Mouse (Mus musculus): ENCODE results near the gene Cspg5. TPM values are rescaled to one million over a fixed set of nuclear protein-coding genes. Genes with fewer than 3 reads are reported as not detected.

The Cspg5 gene
- total RNA-seq (2022) = 10 to 100 TPM; 18.1 to 30.7 (median 25.3) TPM

DNA sequence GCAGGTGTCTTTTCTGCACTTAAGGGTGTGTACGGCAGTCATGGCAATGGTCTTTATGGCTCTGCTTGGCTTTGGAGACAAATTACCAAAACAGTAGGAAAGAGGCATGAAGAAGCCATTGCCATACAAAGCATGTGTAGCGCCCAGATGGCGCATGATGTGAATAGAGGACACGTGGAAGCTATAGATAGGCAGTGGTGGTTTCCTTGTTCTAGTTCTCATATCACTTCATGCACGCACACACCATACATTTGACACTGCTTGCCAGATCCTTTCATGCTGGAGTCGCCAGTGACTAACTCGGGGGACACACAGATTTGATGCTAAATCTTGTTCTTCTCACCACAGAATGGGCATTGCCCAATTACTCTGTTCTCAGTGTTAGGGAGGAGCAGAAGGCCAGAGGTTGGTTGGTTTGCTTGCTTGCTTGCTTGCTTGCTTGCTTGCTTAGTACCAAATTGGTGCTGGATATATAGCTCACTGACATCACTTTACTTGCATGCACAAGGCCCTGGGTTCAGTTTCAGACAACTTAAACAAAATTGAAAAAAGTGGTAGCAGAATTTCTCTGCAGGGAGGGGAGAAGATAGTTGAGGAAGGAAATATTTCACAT is at the start of gene Cspg5:
Gene Cspg5 (plus strand): TSS at position 563 of the 613 bp plus-strand sequence.
- DNase-seq = no peak

DNA sequence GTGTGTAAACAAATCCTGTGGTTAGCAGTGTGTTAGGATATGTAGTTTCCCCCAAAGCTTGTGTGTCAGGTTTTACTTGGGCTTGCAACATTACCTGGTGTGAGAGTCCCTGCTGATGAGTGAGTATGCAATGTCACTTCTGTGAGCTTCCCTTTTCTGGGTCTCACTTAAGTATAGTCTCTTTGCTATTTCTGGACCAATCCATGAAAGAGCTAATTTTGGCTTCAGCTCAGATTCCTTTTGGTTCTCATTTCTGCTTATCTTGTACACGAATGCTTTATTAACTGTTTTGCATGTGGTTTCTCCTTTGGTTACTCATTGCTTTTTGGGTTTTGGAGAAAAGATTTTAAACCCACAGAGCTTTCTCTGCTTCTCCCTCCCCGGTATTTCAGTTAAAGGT is 43.7 kb upstream of the Cspg5 start:
- DNase-seq = no peak

DNA sequence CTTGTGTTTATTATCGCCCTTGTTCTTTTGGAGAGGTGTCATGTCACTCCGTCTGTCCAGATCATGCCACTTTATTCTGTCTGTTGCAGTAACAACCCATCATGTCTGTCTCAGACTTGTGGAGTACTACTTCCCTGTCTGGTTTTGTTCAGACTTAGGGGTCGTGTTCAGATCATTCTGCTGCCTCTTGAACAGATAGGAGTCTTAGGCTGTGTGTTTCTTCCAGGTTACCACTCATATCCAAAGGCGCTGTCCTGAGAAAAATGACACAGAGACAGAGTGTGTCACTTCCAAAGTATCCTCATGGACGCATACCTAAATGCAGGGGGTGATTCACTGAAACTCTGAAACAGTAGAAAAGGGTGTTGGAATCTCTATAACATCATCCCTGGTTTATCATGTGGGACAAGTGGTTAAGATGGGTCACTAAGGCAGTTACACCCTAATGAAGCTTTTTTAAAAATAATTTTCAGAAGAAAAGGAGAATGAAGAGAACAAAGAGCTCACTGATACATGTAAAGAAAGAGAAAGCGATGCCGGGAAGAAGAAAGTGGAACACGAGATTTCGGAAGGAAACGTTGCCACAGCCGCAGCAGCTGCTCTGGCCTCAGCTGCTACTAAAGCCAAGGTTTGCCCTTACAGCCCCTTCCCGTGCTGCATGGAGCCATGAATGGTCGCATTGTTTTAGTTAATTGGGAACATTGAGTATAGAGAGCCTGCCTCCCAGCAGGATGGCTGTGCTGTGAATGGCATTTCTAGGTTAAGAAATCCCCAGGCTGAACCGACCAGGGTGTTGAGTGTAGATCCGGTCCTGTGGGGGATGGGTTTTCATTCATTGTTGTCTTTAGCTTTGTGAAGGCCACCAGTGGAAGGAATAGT is 37.8 kb upstream of the Cspg5 start:
- DNase-seq = no peak

DNA sequence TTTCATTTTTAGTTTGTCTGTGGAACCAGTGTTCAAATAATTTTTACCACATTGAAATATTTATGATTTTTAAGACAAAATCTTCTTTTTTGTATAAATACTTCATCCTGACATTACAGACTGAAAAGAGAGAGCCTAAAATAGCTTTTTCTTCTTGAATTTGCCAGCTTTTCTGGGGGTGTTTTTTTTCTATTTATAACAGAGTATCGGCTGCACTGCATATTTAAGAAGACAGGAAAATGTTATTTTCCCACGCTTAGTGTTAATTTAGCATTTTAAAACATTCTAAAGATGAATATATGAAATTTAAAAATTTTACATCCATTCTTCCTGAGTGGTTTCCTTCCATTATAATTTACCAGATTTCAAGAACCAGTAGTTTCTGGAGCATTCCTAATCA is 37.1 kb upstream of the Cspg5 start:
- no peak for DNase-seq

DNA sequence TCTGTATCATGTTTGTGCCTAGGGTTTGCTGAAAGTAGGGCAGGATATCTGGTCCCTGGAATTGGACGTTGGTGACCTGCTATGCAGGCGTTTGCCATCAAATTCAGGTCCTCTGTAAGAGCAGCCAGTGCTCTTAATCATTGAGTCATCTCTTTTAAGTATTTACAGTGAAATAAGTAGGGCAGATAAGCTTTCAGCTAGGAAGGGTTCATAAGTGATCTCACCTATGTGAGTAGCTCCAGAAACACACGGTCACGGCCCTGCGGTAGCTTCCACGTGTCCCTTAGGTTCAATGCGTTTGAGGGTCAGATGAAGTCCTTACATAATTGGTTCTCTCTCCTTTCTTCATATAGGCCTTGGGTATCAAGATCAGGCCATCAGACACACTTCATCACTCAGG is 35.3 kb upstream of the Cspg5 start:
- no peak for DNase-seq

DNA sequence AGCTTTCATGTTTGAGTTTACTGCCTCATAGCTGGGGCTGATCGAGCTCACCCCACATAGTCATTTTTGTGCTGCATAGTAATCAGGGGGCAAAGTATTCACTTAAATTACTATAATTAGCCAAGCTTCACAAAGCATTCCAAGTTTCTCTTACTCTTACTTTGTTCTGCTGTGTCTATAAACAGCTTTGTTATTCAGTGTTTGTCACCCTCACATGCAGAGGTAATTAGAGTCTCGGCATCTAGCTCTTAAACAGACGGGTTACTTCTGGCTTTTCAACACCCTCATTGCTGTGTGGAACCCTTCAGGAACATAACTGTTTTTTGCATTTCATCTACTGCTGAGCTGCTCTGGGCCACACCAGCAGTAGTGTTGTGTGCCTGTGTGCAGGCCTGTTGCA is 34.6 kb upstream of the Cspg5 start:
- no peak for DNase-seq

DNA sequence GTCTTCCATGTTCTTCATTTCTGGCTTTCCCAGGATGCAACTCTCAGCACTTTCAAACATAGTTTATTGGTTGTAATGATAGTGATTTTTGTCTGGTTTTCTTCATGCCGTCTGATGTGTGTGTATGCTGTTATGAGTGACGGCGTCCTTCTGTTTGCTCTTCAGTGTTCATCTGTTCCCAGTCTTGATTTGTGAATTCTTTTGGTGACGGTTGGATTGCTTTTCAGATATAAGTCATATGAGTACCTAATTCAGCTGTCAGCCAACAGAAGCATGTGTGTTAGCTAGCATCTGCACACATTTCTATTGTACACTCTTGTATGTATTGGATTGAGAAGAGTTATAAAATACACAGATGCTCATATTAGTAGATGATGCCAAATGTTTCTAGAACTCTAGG is 19.3 kb upstream of the Cspg5 start:
- DNase-seq = no peak

DNA sequence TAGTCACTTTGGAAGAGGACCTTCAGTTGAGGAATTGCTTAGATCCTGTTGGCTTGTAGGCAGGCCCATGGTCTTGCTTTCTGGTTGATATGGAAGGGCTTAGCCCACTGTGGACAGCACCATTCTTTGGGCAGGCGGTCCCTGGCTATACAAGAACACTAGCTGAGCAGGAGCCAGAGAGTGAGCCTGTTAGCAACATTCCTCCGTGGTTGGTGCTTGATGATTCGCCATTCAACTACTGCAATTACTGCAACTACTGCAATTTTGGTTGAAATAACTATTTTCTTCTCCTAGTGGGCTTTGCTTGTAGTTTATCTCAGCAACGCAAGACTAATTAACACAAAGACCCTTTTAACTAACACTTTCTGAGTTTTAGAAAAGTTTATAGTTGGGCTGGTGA is 17.4 kb upstream of the Cspg5 start:
- no peak for DNase-seq

DNA sequence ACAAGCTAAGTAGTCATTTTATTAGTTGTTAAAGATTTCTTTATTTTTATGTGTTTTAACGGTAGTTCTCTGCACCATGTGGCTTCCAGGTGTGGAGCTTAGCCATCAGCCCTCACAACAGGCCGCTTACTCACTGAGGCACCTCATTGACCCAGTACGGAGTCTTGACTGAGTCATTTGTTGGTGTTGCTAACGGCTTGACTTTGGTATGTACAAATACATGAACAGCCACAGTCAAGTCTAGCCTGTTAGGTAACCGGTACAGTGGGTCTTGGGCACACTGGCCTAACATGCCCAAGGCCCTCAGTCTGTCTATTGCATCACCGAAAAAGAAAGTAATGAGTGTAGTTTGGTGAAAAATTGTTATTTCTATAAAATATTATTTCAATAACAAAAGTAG is 14.9 kb upstream of the Cspg5 start:
- no peak for DNase-seq

DNA sequence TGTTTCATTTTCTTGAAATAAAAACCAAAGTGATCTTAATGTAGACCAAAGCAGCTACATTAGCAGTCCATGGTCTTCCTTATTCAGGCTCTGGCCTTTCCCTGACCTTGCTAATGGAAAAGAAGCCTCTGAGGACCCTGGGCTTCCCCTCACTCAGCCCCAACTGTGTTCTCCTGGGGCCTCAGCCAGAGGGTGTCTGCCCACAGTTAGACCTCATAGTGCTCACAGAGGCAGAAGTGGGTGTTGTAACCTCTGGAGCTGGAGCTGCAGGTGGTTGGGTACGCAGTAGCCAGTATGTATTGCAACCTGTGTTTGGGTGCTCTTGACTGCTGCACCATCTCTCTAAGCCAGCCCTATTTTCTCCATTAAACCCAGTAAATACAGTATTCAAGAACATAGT is 14.5 kb upstream of the Cspg5 start:
- DNase-seq = no peak

DNA sequence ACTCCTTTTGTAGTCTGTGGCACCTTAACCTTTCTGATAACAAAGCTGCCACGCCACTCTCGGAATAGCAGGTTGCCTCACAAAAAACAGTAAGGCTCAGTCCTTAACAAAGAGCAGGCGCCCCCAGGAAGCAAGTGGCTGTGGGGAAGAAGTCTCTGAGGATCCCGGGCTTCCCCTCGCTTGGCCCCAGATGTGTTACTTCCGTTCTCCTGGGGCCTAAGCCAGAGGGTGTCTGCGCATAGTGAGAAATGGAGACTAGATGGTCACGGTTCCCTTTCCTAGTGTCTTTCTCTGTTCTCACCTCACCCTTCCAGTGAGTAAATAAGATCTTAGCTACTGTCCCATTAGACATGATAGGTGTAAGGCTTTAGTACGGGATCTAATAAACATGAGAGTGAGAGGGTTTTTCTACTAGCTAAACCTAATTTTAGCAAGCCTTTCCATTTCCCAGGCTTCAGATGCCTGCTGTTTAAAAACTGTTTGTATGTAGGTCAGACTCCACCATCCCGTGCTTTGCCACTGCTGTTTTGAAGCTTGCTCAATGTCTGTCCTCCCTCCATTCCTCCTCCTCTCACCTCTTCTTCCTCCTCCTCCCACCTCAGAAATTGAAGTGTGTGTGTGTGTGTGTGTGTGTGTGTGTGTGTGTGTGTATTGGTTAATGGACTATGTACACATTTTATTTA is 13.9 kb upstream of the Cspg5 start:
- DNase-seq = no peak

DNA sequence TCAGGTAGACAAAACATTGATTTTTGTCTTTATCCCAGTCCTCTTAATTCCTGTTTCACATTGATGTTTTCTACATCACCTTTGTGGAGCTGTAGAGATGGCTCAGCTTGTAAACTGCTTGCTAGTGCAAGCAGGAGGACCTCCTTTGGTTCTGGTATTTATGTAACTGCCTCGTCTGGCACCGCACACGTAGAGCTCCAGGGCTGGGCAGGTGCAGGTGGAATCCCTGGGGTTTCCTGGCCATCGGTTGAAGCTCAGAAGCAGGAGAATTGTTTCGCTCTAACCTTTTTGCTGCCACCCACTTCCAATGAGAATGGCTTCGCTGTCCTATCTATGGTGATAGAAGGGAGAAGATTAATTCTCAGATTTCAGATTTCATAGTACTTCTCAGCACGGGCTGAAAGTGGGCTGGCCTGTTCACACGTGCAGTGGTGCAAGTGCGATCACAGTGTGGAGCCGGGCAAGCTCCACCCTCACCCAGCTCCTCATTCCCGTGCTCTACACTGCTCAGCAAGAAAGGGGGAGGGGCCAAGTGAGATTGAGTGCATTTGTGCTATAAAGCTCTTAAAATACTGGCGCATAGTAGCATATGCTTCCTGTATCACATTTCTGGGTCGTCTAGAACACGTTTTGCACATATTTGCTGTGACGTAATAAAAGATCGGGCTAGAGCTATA is 13.1 kb upstream of the Cspg5 start:
- DNase-seq = no peak

DNA sequence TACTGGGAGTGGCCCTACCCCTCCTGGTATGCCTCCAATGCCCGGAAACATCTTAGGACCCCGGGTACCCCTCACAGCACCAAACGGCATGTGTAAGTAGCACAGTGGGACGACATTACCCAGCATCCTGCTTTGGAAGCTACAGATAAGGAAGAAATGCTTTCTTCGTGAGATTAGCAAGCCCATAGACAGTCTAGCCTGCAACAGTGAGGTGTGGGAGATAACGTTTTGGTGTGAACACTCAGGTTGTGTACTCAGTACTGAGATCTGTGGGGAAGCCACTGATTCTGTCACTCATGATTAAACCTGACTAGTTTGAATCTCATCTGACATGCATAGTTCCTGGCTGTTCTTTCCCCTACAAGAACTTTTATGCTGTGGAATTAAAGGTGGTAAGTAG is 8.6 kb upstream of the Cspg5 start:
- DNase-seq = no peak

DNA sequence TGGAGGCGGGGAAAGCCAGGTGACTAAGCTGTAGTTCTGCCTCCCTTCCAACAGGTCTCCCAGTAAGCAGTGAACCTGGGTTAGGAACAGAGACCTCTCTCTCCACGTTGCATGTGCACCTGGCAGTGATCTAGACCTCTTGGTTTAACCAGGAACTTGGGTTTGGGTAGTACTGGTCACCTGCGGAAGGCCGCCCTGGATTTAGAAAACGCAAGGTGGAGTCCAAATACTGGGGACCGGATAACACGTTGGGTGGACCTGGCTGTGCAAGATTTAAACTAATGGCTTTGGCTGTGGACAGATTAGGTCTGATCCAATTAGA is 945 bp downstream of the Cspg5 start:
- no peak for DNase-seq

DNA sequence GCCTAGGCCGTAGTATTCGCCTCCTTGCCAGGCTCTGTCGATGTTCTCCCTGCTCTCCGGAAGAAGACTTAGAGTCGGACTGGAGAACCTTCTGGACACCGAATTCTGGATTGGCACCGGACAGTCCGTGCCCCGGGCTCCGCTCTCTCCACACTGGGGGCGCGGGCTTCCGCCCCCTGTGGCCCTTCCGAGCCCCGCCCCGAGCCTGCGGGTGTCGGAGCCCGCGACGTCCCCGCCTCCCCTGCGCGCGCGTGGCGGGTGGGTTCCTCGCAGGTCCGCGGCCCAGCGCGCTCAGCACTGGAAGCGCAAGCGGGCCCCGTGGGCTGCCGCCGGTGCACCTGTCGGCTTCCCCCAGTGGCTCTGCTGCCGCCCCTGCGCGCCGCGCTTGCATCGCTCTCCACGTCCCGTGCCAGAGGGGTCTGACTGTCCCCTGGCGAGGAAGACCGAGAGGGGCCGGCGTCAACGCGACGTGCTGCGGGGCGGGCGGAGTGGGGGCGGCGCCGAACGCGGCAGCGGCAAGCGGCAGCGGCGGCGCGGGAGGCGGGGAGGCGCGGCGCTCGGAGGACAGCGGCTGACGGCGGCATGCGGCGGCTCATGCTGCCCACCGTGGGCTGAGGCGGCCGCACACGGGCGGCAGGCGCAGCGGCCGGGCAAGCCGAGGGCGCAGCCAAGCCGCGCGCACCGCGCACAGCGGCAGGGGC is 1.5 kb downstream of the Cspg5 start:
- peak; percentile 31 for DNase-seq

DNA sequence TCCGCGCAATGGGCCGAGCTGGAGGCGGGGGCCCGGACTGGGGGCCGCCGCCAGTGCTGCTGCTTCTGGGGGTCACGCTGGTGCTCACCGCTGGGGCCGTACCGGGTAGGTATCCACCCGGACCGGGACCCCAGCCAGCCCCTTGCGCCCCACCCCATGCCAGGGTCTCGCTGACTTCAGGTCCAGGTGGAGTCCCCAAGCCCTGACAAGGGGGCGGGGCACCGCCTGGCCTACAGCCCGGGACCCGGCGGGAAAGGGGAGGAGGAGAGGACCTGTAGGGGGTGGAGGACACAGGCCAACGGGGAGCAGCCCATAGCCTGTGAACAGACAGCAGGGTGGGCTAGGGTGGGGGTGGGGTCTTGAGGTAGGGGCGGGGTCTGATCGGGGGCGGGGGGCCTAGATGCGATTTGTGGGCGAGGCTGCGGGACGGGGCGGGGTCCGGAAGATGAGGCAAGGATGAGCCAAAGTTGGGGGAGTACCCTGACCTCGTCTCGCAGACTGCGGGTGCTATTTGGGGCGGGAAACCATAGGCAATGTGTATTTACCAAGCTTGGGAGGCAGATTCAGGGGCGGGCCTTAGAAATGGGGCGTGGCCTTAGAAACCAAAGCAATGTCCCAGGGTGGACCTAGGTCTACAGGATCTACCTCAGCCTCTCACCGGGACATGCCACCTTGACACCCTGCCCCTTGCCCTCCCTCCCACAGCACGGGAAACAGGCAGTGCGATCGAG is 2.2 kb downstream of the Cspg5 start:
- peak; percentile 64 for DNase-seq

DNA sequence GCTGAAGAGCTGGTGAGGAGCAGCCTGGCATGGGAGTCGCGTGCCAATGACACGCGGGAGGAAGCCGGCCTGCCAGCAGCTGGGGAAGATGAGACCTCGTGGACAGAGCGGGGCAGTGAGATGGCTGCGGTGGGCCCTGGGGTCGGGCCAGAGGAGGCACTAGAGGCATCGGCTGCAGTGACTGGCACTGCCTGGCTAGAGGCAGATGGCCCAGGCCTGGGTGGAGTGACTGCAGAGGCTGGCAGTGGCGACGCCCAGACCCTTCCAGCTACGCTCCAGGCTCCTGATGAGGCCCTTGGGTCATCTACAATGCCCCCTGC is 2.7 kb downstream of the Cspg5 start:
- DNase-seq = no peak

DNA sequence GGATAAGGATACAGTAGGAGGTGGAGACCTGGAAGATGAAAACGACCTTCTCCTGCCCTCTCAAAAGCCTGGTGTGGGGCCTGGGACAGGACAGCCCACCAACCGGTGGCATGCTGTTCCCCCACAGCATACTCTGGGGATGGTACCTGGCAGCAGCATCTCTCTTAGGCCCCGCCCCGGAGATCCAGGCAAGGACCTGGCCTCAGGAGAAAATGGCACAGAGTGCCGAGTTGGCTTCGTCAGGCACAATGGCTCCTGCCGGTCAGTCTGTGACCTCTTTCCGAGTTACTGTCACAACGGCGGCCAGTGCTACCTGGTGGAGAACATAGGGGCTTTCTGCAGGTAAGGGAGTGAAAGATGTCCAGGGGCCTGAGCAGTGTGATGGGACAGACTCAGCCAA is 3.5 kb downstream of the Cspg5 start:
- no peak for DNase-seq

DNA sequence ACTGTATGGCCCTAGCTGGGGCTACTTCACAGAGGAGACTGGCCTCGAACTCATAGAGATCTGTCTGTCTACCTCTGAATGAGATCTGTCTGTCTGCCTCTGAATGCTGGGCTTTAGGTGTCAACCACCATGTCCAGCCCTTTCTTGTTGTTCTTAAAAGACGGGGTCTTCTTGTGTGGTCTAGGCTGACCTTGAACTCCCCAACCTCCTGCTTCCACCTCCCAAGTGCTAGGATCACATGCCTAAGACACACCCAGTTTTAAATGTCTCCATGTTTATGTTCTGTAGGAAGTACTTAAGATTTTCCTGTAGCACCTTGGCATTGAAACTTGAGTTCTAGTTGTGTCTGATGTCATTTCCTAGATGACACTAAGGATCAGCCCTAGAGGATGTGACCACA is 5.3 kb downstream of the Cspg5 start:
- no peak for DNase-seq

DNA sequence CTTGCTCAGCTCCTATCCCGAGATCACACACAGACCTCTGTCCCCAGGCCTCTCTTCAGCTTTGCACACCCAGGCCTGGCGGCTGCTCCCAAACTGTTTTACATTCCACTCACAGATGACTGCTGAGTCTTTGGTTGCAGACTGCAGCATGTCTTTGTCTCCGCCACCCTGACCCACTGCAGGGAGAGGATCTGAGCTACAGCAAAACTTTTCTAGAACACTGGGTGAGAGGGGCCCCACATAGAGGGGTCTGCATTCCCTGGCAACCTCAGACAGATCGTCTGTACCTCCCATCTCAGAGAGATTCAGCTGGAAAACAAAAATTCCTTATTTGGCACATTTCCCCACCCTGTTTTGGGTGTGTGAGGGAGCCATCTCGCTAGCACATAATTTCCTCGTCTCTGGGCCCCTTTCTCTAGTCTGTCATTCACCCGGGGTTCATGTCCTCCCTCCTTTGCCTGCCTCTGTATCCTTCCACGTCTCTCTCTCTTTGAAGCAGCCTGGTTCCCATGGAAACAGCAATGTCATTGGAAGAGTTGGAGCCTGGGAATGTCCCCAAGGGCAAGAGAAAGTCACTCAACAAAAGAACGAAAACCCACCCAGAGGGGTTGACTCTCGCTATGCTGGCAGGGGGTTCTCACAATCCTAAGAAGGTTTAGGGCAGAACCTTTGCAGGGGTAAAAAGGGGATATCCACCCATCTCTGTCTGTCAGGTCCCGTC is 6.4 kb downstream of the Cspg5 start:
- DNase-seq = peak; percentile 15

DNA sequence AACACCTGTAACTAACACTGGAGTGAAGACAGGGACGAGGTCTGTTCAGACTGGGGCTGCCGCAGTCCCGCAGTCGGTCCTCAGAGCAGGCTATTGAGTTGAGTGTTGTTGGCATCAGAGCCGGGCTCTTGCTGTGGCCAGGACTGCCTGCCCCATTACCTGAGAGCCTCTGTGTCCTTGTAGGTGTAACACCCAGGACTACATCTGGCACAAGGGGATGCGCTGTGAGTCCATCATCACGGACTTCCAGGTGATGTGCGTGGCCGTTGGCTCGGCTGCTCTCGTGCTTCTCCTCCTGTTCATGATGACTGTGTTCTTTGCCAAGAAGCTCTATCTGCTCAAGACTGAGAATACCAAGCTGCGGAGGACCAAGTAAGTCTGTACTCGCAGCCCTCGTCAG is 7.2 kb downstream of the Cspg5 start:
- no peak for DNase-seq

Data from adrenal gland, adult 8-10 months (tissue).